Mouse (Mus musculus) embryonic facial prominence, embryonic 14.5 days (tissue): ENCODE results near the gene Sp8. TPM values are rescaled to one million over a fixed set of nuclear protein-coding genes. Genes with fewer than 3 reads are reported as not detected.

Experiments used
- ATAC-seq: fragments of 200-750 bp; cut with Nextera tagmentation; 2 replicates; pipeline ENCODE4 v1.8.0; 2017; ENCODE audit warnings: low read depth, moderate number of reproducible peaks, moderate TSS enrichment
- DNase-seq: peaks from one replicate; pipeline ENCODE4 v3.0.0-alpha.2; 2015; ENCODE audit warnings: low spot score
- H3K27ac ChIP-seq: fragments of 300-500 bp; sonication (generic); replicated peaks from 2 replicates; pipeline ENCODE4 v1.5.1; 2014; ENCODE audit warnings: low read depth, mild to moderate bottlenecking, low read length, moderate library complexity
- H3K27me3 ChIP-seq: fragments of 300-500 bp; sonication (generic); replicated peaks from 2 replicates; pipeline ENCODE4 v1.6.1; 2014; ENCODE audit warnings: low read length; ENCODE audit not compliant: control insufficient read depth, insufficient read depth
- H3K36me3 ChIP-seq: fragments of 300-500 bp; sonication (generic); 2 replicates; pipeline ENCODE4 v1.6.1; 2014; ENCODE audit warnings: low read length, mixed read lengths; ENCODE audit not compliant: control insufficient read depth, insufficient read depth
- H3K4me1 ChIP-seq: fragments of 300-500 bp; sonication (generic); 2 replicates; pipeline ENCODE4 v1.6.1; 2014; ENCODE audit warnings: antibody characterized with exemption, low read length; ENCODE audit not compliant: control insufficient read depth, insufficient read depth
- H3K4me2 ChIP-seq: fragments of 300-500 bp; sonication (generic); 2 replicates; pipeline ENCODE4 v1.6.1; 2014; ENCODE audit warnings: low read depth, mild to moderate bottlenecking, low read length, moderate library complexity, mixed read lengths
- H3K4me3 ChIP-seq: fragments of 300-500 bp; sonication (generic); 2 replicates; pipeline ENCODE4 v1.5.1; 2014; ENCODE audit warnings: low read depth, mild to moderate bottlenecking, low read length
- H3K9ac ChIP-seq: fragments of 300-500 bp; sonication (generic); 2 replicates; pipeline ENCODE4 v1.6.1; 2014; ENCODE audit warnings: low read depth, mild to moderate bottlenecking, low read length, moderate library complexity, mixed read lengths
- H3K9me3 ChIP-seq: fragments of 300-500 bp; sonication (generic); 2 replicates; pipeline ENCODE4 v1.6.1; 2016; ENCODE audit warnings: low read length; ENCODE audit not compliant: control insufficient read depth
- WGBS: fragments of 180-500 bp; shearing (Covaris S2); extraction: QIAGEN DNeasy Blood & Tissue Kit; methylation state at CpG from one replicate; pipeline ENCODE4 v1.1.7; 2014; 5-methylcytosine and 5-hydroxymethylcytosine counted together
- polyA plus RNA-seq: library from polyadenylated mRNA; unstranded; fragments of >200 nt; fragmentation: Nextera tagmentation; extraction: Ambion mirVana; gene quantifications from 2 replicates; pipeline ENCODE4 v1.2.1, GENCODE M21; 2014

Sp8 gene
- polyA plus RNA-seq, 1 experiment from 2014 or later: 1.9 TPM

DNA sequence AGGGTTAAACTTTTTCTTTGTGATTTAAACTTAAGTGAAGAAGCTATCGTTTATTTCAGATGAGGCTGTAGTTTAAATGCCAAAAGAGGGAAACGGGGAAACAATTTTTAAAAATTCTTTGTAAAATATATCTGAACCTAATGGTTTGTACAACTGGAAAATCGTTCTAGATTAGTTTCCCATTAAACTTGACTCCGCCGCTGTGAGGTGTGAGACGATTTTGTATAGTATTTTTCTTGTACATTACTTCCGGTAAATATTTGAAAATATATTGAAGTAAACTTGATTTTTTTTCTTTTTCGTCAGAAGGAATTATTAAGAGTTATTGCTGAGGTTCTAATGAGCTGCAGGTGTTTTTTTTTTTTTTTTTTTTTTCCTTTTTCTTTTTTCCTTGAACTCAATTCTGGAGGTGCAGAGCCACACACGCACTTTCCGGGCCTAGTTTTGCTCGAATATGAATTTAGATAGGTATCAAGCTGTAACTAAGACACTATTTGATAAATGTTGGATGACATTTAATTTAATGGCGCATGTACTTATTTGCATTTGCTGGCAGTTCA lies 4.8 kb downstream of the Sp8 start:
- 26% methylated on average over 12 of the region's 12 CpGs for WGBS
- H3K4me1 ChIP-seq: peaks cover 12% of the 10 kb centered on the region; the same call in 1 of the 2 replicates
- no peak overlapping the region for H3K9ac ChIP-seq
- H3K27ac ChIP-seq: no peak overlapping the region
- H3K27me3 ChIP-seq: peaks cover 91% of the 10 kb centered on the region
- H3K4me2 ChIP-seq: no peak overlapping the region
- H3K4me3 ChIP-seq: no peak overlapping the region
- no peaks in the 10 kb centered on the region for H3K36me3 ChIP-seq
- no peaks in the 10 kb centered on the region for H3K9me3 ChIP-seq
- ATAC-seq (no peak), DNase-seq (no peak)

DNA sequence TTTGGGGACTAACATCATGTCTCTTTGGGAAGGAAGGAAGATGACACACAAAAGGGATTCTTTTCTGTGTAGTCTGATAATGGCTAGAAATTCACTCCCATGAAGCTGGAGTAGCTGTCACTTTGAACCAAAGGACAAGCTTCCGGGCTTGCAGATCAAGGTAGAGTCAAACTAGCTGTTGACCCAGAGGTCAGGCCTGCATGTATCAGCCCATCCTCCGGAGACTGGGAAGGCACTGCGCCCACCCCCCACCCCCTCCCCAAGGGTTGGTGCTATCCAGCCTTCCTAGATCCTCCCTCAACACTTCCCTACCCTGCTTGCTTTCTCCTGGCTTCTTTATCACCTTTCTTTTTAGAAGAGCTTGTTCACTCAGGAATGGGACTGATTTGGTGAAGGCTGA lies 7.2 kb downstream of the Sp8 start:
- H3K27me3 ChIP-seq: peaks cover 88% of the 10 kb centered on the region
- no peak for DNase-seq
- WGBS: 8% methylated on average over 3 of the region's 3 CpGs

DNA sequence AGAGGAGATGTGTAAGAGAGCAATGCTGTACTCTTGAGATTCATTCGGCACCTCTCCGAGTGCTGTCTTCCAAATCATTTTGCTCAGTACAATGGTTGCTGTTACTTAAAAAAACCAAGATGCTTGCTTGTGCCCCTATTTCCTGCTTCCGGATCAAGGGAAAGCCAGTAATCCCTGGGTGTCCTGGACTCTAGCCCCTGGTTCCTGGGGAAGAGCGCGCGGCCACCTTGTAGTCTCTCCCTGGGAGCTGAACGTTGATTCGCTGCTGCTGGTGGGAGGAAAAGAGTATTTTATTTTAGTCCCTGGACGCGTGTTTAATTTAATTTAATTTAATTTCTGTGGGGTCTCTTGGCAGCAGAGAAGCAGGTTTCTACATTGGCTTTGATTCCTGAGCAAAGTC lies 8.3 kb downstream of the Sp8 start:
- Histone ChIP-seq H3K9ac (peak overlapping the region; percentile 47), H3K4me3 (peak overlapping the region; percentile 44), H3K27me3 (peaks cover 80% of the 10 kb centered on the region), H3K9me3 (no peaks in the 10 kb centered on the region), H3K36me3 (no peaks in the 10 kb centered on the region), H3K4me1 (0 out of 2 replicates have a peak, but pooled peaks cover 4% of the 10 kb centered on the region), H3K27ac (no peak overlapping the region), H3K4me2 (peak overlapping the region; percentile 75)
- 2% methylated on average over 10 of the region's 10 CpGs for WGBS
- ATAC-seq (no peak), DNase-seq (no peak)

More for the DNA sequence above, 7.2 kb downstream of the Sp8 start:
- Histone ChIP-seq H3K27ac (no peak overlapping the region), H3K9me3 (no peaks in the 10 kb centered on the region), H3K9ac (no peak overlapping the region), H3K4me3 (no peak overlapping the region), H3K4me2 (peak overlapping the region; percentile 19; the same call in 1 of the 2 replicates), H3K36me3 (no peaks in the 10 kb centered on the region), H3K4me1 (0 out of 2 replicates have a peak, but pooled peaks cover 4% of the 10 kb centered on the region)
- no peak for ATAC-seq

DNA sequence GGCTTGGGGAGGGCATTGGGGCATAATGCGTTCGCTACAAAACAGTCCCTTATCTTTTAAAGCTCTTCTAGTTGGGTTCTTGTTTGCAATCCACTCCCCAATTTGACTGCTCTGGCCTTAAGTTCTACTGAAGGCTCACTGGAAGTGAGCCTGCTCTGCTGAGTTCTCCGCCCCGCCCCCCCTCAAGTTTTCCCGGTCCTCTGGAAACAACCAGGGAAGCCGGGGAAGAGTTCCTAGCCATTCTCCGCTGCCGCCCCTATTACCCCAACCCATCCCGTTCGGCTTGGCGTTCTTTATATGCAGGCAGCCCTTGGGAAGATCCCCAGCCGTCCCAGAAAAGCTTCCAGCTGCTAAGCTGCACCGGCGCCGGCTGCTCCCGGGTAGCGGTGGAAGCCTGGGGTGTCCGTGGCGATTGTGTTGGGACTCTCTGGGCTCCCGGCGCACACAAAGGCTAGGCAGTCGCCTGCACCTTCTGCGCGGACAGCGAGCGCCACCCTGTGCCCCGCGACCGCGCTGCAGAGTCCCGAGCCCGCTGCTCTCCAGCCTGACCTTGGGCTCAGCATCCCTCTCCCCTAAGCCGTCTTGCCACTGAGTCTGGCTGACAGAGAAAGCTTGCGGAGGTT lies 8.8 kb downstream of the Sp8 start:
- WGBS: under 1% methylated on average over 33 of the region's 34 CpGs
- Histone ChIP-seq H3K9me3 (no peaks in the 10 kb centered on the region), H3K9ac (peak overlapping the region; percentile 47), H3K36me3 (no peaks in the 10 kb centered on the region), H3K27ac (no peak overlapping the region), H3K4me1 (0 out of 2 replicates have a peak, but pooled peaks cover 4% of the 10 kb centered on the region), H3K27me3 (peaks cover 77% of the 10 kb centered on the region), H3K4me2 (peak overlapping the region; percentile 75), H3K4me3 (peak overlapping the region; percentile 44)
- DNase-seq (peak; percentile 88), ATAC-seq (peak; percentile 96)

DNA sequence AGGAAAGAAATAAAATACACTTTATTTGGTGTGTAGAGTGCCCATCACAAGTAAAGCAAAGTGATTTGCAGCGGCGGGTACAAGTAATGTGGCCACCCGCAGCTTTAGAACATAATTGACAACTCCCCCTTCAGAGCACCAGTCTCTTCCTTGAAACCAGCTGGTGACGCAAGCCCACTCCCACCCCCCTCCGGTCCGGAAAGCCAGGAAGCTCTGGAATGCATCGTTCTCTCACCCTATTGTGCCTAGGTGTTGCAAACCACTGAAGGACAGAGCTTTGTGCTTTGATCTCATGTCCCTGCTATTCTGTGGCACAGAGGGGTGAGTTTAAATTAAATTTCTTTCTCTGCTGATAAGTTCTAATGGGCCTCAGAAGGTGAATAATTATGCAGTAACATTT lies 10.0 kb downstream of the Sp8 start:
- no peak overlapping the region for H3K4me3 ChIP-seq
- H3K27me3 ChIP-seq: peaks cover 67% of the 10 kb centered on the region
- H3K4me2 ChIP-seq: no peak overlapping the region
- no peaks in the 10 kb centered on the region for H3K9me3 ChIP-seq
- no peaks in the 10 kb centered on the region for H3K36me3 ChIP-seq
- no peak overlapping the region for H3K27ac ChIP-seq
- 3% methylated on average over 7 of the region's 7 CpGs for WGBS
- DNase-seq (peak; percentile 35), ATAC-seq (no peak)
- 0 out of 2 replicates have a peak, but pooled peaks cover 4% of the 10 kb centered on the region for H3K4me1 ChIP-seq
- no peak overlapping the region for H3K9ac ChIP-seq

DNA sequence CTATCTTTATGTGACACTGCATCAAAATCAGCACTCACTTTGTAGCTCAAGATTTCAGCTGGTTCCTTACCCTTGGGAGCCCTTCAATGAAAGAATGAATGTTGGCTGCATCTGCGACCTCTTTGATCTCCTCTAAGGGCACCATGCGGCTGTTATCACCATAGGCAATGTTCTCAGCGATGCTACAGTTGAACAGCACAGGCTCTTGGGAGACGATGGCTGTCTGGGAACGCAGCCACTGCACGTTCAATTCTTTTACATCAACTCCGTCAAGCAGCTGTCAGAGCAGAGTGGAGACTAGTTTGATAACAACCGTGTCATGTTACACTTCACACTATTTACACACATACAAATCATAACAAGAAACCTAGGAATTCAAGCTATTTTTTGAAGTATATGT lies 26.5 kb downstream of the Sp8 start:
- H3K36me3 ChIP-seq: no peaks in the 10 kb centered on the region
- no peaks in the 10 kb centered on the region for H3K9me3 ChIP-seq
- ATAC-seq (no peak), DNase-seq (peak; percentile 42)
- no peak overlapping the region for H3K27ac ChIP-seq
- no peak overlapping the region for H3K4me2 ChIP-seq
- no peaks in the 10 kb centered on the region for H3K4me1 ChIP-seq
- H3K27me3 ChIP-seq: no peaks in the 10 kb centered on the region
- no peak overlapping the region for H3K9ac ChIP-seq
- WGBS: 66% methylated on average over 8 of the region's 8 CpGs
- H3K4me3 ChIP-seq: no peak overlapping the region

DNA sequence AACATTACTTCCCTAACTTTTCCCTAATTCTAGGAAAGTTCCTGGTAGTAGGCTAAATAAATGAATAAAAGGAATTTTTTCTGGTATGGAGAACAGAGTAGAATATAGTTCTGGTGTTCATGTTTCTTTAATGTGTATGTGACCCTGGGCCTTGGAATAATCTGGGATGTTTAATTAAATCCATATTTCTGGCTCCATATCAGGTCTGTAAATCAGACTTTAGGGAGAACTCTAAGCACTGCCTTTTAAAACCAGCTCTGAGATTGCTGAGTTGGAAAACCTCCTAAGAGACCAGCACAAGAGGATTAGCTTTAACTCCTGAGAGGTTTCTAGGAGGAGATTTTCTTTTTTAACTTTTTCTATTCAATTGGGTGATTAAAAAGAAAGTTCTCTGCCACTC lies 36.7 kb downstream of the Sp8 start:
- Histone ChIP-seq H3K4me1 (no peaks in the 10 kb centered on the region), H3K9me3 (no peaks in the 10 kb centered on the region), H3K27me3 (no peaks in the 10 kb centered on the region), H3K4me2 (no peak overlapping the region), H3K27ac (no peak overlapping the region), H3K9ac (no peak overlapping the region), H3K4me3 (no peak overlapping the region), H3K36me3 (no peaks in the 10 kb centered on the region)
- ATAC-seq: 0 out of 2 replicates have a peak, but pooled peaks have one; percentile 44
- peak; percentile 44 for DNase-seq

DNA sequence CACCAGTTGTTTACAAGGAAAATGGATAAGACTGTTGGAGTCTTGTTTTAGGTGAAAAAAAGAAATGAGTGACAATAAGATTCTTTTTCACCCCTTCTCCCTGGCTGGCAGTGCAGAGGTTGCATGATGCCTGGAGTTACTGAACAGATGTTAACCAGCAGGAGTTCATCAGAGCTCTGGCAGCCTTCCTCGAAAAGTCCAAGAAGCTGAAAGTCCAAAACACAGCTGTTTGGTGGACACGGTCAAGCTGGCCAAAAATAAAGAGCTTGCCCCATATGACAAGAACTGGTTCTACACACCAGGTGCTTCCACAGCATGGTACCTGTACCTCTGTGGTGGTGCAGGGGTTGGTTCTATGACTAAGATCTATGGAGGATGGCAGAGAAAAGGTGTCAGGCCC lies 41.8 kb downstream of the Sp8 start:
- H3K4me2 ChIP-seq: no peak overlapping the region
- 55% methylated on average over 2 of the region's 2 CpGs for WGBS
- no peak for ATAC-seq

More for the DNA sequence above, 41.8 kb downstream of the Sp8 start:
- no peaks in the 10 kb centered on the region for H3K4me1 ChIP-seq
- no peaks in the 10 kb centered on the region for H3K9me3 ChIP-seq
- H3K4me3 ChIP-seq: no peak overlapping the region
- H3K36me3 ChIP-seq: no peaks in the 10 kb centered on the region
- no peak for DNase-seq
- no peaks in the 10 kb centered on the region for H3K27me3 ChIP-seq
- H3K27ac ChIP-seq: no peak overlapping the region
- H3K9ac ChIP-seq: no peak overlapping the region
